Mouse (Mus musculus): ENCODE measurements around the gene Gpt2. TPM values are rescaled to one million over a fixed set of nuclear protein-coding genes. Genes with fewer than 3 reads are reported as not detected.

Gene Gpt2
- 4.6 and 6.7 TPM in 2 replicates for polyA plus RNA-seq (2015; fragmentation: Nextera tagmentation; extraction: Ambion mirVana)

GRCm38 (mm10) chr8:85492125-85492875 lies at the start of gene Gpt2:
TSS of gene Gpt2 (plus strand) at chr8:85492576.
- no peaks in the 10 kb centered on the region for H3K9me3 ChIP-seq (ENCODE audit: low read length)
- no peaks in the 10 kb centered on the region for H3K36me3 ChIP-seq (ENCODE audit: insufficient read depth, low read length)
- H3K27me3 ChIP-seq (replicated peaks; ENCODE audit: insufficient read depth, low read length), result no peaks in the 10 kb centered on the region
- peak within 1 kb of the TSS; percentile 65 for H3K4me3 ChIP-seq (ENCODE audit: low read depth, low read length)
- peaks cover 4% of the 10 kb centered on the region for H3K4me1 ChIP-seq (ENCODE audit: insufficient read depth, low read depth, low read length)
- WGBS, result 0% methylated on average over 41 of the region's 41 CpGs
- TF ChIP-seq CTCF (IDR thresholded peaks at IDR 0.05) (peak; percentile 34; the same call in 1 of the 2 replicates), EP300 (IDR thresholded peaks at IDR 0.05) (no peak)
- H3K4me2 ChIP-seq (replicated peaks; ENCODE audit: low read depth, low read length), result peak within 1 kb of the TSS; percentile 94
- H3K9ac ChIP-seq (replicated peaks; ENCODE audit: low read depth), result peak within 1 kb of the TSS; percentile 27; the same call in 1 of the 2 replicates
- DNase-seq (ENCODE audit: low spot score) (peak; percentile 96), ATAC-seq (peak; percentile 99)
- no peak within 1 kb of the TSS for H3K27ac ChIP-seq (ENCODE audit: low read length)

DNA sequence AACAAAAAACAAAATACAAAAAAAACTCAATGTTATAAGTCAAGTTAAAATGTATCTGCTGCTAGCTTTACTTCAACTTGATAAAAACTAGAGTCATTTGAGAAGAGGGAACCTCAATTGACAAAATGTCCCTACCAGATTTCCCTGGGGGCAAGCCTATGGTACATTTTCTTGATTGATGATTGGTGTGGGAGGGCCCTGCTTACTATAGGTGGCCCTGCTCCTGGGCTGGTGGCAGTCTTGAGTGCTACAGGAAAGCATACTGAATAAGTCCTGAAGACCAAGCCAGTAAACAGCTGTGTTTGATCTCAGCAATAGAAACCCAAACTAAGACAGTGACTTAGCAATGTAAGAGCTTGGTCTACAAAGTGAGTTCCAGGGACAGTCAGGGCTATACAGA lies 48.3 kb upstream of the Gpt2 start:
- DNase-seq (ENCODE audit: low spot score) (no peak), ATAC-seq (no peak)
- no peak overlapping the region for H3K4me2 ChIP-seq (replicated peaks; ENCODE audit: low read depth, low read length)
- no peak overlapping the region for H3K27ac ChIP-seq (ENCODE audit: low read length)
- no peaks in the 10 kb centered on the region for H3K27me3 ChIP-seq (replicated peaks; ENCODE audit: insufficient read depth, low read length)
- H3K4me3 ChIP-seq (ENCODE audit: low read depth, low read length), result no peak overlapping the region
- H3K4me1 ChIP-seq (ENCODE audit: insufficient read depth, low read depth, low read length), result no peaks in the 10 kb centered on the region
- TF ChIP-seq EP300 (IDR thresholded peaks at IDR 0.05) (no peak), CTCF (IDR thresholded peaks at IDR 0.05) (no peak)
- no peaks in the 10 kb centered on the region for H3K9me3 ChIP-seq (ENCODE audit: low read length)
- H3K9ac ChIP-seq (replicated peaks; ENCODE audit: low read depth), result no peak overlapping the region
- no peaks in the 10 kb centered on the region for H3K36me3 ChIP-seq (ENCODE audit: insufficient read depth, low read length)

- H3K9ac ChIP-seq (replicated peaks; ENCODE audit: low read depth), result no peak overlapping the region
These were observed 46.3 kb upstream of the Gpt2 start for GRCm38 (mm10) chr8:85445936-85446685.

GRCm38 (mm10) chr8:85450335-85450734 lies 42.0 kb upstream of the Gpt2 start:
- no peaks in the 10 kb centered on the region for H3K9me3 ChIP-seq (ENCODE audit: low read length)
- H3K36me3 ChIP-seq (ENCODE audit: insufficient read depth, low read length), result no peaks in the 10 kb centered on the region
- no peak overlapping the region for H3K4me3 ChIP-seq (ENCODE audit: low read depth, low read length)
- H3K27me3 ChIP-seq (replicated peaks; ENCODE audit: insufficient read depth, low read length), result no peaks in the 10 kb centered on the region
- WGBS, result 60% methylated on average over 3 of the region's 3 CpGs
- H3K4me2 ChIP-seq (replicated peaks; ENCODE audit: low read depth, low read length), result no peak overlapping the region
- H3K27ac ChIP-seq (ENCODE audit: low read length), result no peak overlapping the region
- H3K9ac ChIP-seq (replicated peaks; ENCODE audit: low read depth), result no peak overlapping the region
- no peak for TF ChIP-seq EP300 (IDR thresholded peaks at IDR 0.05)
- no peak for TF ChIP-seq CTCF (IDR thresholded peaks at IDR 0.05)
- H3K4me1 ChIP-seq (ENCODE audit: insufficient read depth, low read depth, low read length), result no peaks in the 10 kb centered on the region
- ATAC-seq (no peak), DNase-seq (ENCODE audit: low spot score) (no peak)

More at GRCm38 (mm10) chr8:85445936-85446685, 46.3 kb upstream of the Gpt2 start:
- no peak for ATAC-seq
- Histone ChIP-seq H3K4me3 (ENCODE audit: low read depth, low read length) (no peak overlapping the region), H3K9me3 (ENCODE audit: low read length) (no peaks in the 10 kb centered on the region), H3K27ac (ENCODE audit: low read length) (no peak overlapping the region), H3K4me2 (replicated peaks; ENCODE audit: low read depth, low read length) (no peak overlapping the region), H3K27me3 (replicated peaks; ENCODE audit: insufficient read depth, low read length) (no peaks in the 10 kb centered on the region), H3K4me1 (ENCODE audit: insufficient read depth, low read depth, low read length) (no peaks in the 10 kb centered on the region), H3K36me3 (ENCODE audit: insufficient read depth, low read length) (no peaks in the 10 kb centered on the region)
- DNase-seq (ENCODE audit: low spot score), result no peak
- TF ChIP-seq EP300 (IDR thresholded peaks at IDR 0.05), result no peak
- TF ChIP-seq CTCF (IDR thresholded peaks at IDR 0.05), result no peak
- WGBS, result 79% methylated on average over 15 of the region's 15 CpGs

- Histone ChIP-seq H3K9me3 (ENCODE audit: low read length) (no peaks in the 10 kb centered on the region), H3K9ac (replicated peaks; ENCODE audit: low read depth) (no peak overlapping the region), H3K4me1 (ENCODE audit: insufficient read depth, low read depth, low read length) (no peaks in the 10 kb centered on the region), H3K36me3 (ENCODE audit: insufficient read depth, low read length) (no peaks in the 10 kb centered on the region), H3K4me3 (ENCODE audit: low read depth, low read length) (peak overlapping the region; percentile 3; the same call in 1 of the 2 replicates), H3K27ac (ENCODE audit: low read length) (no peak overlapping the region), H3K4me2 (replicated peaks; ENCODE audit: low read depth, low read length) (peak overlapping the region; percentile 42), H3K27me3 (replicated peaks; ENCODE audit: insufficient read depth, low read length) (no peaks in the 10 kb centered on the region)
- 0 out of 2 replicates have a peak, but pooled peaks have one; percentile 40 for ATAC-seq
- WGBS, result 15% methylated on average over 14 of the region's 14 CpGs
- DNase-seq (ENCODE audit: low spot score), result peak; percentile 21
- TF ChIP-seq EP300 (IDR thresholded peaks at IDR 0.05), result no peak
- no peak for TF ChIP-seq CTCF (IDR thresholded peaks at IDR 0.05)
These were observed 40.0 kb upstream of the Gpt2 start for GRCm38 (mm10) chr8:85452328-85452727.

GRCm38 (mm10) chr8:85453256-85453655 lies 39.1 kb upstream of the Gpt2 start:
- no peak for ATAC-seq
- H3K27me3 ChIP-seq (replicated peaks; ENCODE audit: insufficient read depth, low read length), result no peaks in the 10 kb centered on the region
- H3K9ac ChIP-seq (replicated peaks; ENCODE audit: low read depth), result no peak overlapping the region
- DNase-seq (ENCODE audit: low spot score), result no peak
- H3K27ac ChIP-seq (ENCODE audit: low read length), result no peak overlapping the region
- no peaks in the 10 kb centered on the region for H3K4me1 ChIP-seq (ENCODE audit: insufficient read depth, low read depth, low read length)
- no peak overlapping the region for H3K4me2 ChIP-seq (replicated peaks; ENCODE audit: low read depth, low read length)
- TF ChIP-seq EP300 (IDR thresholded peaks at IDR 0.05) (no peak), CTCF (IDR thresholded peaks at IDR 0.05) (no peak)
- whole genome bisulfite sequencing, result 90% methylated on average over 2 of the region's 2 CpGs
- no peak overlapping the region for H3K4me3 ChIP-seq (ENCODE audit: low read depth, low read length)
- no peaks in the 10 kb centered on the region for H3K36me3 ChIP-seq (ENCODE audit: insufficient read depth, low read length)
- no peaks in the 10 kb centered on the region for H3K9me3 ChIP-seq (ENCODE audit: low read length)

Measured in lung, postnatal 0 days (tissue).